Mouse (Mus musculus) heart, adult 9 months (tissue): Measurements from ENCODE around the gene Tlr5.

Source experiments
- DNase-seq, 2 experiments: peaks; one replicate each; pipeline ENCODE4 v3.0.0; 2022; ENCODE audit warnings: low spot score in 2 of 2

Tlr5 gene

GRCm38 (mm10) chr1:182954287-182955046, at the start of gene Tlr5:
Tlr5 (plus strand) TSS chr1:182954788.
- DNase-seq = peak in 1 of 2 experiments; percentile 43

DNA sequence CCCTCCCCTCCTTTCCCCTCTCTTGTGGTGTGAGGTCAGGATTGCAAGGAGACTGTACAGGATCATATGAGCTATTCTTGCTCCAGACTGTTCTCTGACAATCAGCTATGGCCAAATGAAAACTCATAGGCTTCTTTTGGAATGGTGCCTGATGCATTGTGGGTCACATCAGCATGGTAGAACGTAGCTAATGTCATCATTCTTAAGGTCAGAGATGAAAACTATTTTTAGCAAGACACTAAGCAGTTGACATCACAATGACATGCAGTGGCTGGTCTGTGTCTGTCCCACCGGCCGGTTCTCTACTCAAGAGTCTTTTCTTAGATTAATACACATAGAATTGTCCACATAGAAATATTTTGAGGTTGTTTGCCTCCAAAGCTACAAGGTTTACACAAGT, 48.9 kb upstream of the Tlr5 start:
- no peak for DNase-seq

DNA sequence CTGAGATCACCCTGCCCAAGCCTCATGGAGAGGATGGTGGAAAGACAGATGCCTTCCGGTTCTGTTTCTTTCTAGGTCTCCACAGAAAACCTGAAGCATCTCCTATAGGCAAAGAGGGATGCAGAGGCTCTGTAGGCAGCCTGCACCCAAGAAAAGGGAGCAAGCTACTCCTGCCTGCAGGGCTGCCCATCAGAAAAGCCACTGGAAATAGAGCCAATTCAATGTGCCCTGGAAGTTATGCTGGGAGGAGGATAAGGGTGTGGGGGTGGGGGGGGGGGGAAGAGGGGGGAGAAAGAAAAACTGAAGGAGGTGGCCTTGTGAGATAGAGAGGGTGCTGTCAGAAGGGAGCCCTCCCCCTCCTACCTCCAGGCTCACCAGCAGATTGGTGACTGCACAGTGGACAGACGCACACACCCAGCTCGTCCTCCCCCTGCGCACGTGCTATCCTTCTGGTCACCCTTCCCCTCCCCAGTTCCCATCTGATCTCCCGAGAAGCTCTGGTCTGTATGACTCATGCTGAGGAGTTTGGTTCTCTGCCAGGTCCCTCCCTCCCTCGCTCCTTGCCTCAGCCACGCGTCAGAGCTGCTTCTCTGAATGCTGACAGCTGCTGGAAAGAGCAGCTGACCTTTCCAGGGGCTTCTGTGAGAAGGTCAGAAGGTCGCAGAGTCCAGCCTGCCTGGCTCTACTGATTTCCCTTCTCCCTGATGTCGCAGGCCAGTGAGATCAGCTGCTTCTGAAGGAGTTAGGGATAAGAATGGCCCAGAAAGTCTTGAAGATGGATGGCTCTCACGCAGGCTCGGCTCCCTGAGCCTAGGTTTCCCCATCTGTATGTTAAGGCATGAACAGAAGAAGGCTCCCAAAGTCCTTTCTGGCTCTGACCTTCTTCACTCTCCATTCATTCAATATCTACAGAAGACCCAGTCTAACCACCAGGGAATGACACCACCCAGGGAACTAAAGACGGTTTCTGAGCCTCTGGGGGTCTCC, 46.2 kb upstream of the Tlr5 start:
- peak; percentile 91 to 94 for DNase-seq

DNA sequence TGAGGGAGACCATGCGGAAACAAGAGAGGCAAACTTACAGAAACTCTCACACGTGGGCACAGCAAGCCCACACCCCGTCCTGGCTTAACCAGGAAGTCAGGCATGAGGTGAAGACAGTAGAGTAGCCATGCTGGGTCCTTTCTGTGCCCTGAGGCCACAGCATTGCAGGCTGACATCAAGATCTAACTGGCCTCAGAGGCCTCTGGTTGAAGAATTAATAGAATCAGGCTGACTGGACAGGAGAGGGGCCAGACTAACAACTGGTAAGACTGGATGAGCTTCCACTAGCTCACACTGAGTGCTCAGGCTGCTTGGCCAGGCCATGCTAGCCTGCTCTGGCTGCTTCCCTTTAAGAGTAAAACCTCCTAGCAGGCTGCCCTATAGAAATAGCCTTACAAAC, 45.5 kb upstream of the Tlr5 start:
- DNase-seq = no peak

- no peak for DNase-seq
Observed at GRCm38 (mm10) chr1:182909596-182909995, 45.0 kb upstream of the Tlr5 start.

DNA sequence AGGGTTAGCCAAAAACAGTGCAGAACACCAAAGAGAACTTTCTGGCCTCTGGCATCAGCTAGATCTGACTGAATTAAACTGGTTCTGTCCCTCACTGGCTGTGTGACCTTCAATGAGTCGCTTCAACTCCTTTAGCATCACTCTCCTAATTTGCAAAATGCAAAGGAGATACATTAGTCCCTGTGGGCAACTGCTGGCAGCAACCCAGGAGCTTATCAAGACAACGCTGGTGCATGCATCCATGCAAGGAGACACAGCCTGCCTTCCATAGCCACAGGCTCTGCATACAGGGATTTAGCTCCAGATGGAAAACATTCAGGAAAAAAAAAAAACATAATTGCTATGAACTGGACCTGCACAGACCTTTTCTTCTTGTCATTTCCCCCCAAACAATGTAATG, 42.0 kb upstream of the Tlr5 start:
- DNase-seq = no peak

- DNase-seq = no peak
Observed at GRCm38 (mm10) chr1:182914121-182914908, 40.3 kb upstream of the Tlr5 start.

GRCm38 (mm10) chr1:182916166-182916565, 38.4 kb upstream of the Tlr5 start:
- no peak for DNase-seq

DNA sequence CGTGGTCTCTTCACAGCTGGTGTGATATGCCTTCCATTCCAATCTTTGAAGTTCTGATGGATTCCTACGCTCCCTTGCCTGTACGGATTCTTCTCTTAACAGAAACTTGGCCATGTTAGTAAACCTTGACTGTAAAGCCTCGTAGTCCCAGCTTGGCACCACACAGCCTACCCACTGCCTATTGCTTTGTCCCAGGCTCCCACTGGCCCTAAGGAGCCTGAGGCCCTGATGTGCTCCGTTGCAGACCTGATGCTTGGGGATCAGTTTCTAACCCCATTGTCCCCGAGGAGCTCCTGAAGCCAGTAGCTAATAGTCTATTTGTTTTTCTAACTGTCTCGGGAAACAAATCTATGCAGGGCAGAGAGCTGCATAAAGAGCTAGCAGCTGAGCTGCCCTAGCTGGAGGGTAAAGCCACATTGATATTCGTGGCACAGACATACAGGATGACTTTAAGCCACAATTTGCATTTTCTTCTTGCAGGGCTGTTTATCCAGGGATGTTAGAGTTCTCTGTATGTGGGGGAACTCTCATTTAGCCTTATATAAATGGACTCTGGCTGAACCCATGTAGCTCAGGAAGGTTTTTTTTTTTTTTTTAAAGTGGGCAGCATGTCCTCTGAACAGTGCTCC, 35.8 kb upstream of the Tlr5 start:
- DNase-seq = no peak

GRCm38 (mm10) chr1:182922824-182923223, 31.8 kb upstream of the Tlr5 start:
- DNase-seq = peak in 1 of 2 experiments; percentile 41

DNA sequence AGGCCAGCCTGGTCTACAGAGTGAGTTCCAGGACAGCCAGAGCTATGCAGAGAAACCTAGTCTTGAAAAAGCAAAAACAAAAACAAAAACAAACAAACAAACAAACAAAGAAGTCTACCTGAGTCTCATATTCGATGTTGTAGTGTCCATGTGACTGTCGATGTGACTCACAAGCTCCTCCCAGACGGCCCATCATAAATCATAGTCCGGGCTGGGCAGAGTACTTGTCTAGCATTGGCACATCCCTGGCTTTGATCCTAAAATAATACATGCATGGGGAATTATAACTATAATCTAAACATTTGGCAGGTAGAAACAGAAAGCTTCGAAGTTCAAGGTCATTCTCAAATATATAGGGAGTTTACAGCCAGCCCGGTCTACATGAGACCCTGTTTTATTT, 28.1 kb upstream of the Tlr5 start:
- DNase-seq = no peak

DNA sequence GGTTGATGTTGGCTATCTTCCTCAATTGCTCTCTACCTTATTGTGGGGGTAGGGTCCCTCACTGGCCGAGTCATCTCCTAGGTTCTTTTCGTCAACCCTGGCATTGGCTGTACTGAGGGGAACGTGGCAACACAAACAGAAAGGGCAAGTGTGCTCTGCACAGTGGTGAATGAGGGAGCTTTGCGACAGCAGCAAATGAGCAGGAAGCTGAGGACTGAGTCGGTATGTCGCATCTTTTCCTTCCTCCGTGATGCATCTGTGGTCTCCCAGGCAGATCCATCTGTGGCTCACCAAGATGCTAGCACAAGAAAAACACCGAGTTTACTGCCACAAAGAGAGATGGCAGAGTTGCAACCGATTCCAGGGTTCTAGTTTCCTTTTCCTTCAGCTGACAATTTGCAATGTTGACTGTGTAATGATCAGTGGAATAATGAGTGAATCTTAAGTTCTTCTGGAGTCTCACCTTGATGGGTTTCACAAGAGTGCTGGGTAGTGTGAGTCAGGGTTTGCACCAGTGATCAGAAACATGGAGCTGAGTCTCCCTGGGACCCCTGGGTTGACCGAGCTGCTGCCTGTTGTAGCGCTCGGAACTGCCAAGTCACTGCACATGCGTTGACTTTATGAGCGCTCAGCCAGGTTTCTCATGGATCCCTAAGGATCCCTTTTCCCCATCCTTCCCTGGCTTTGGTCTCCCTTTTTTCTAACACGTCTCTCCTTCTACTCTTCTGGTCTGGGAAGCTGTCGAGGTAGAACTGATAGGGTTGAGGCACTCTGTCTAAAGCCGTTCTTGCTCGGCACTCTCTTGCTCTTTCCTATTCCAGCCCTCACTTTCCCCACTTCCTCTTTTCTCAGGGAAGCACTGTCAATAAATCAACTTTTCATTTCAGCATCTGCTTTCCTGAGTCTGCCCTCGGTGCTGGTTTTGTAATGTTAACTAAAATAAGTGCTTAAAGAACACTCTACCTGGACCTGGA, 26.4 kb upstream of the Tlr5 start:
- DNase-seq = no peak

- DNase-seq = no peak
Observed at GRCm38 (mm10) chr1:182935469-182935868, 19.1 kb upstream of the Tlr5 start.

DNA sequence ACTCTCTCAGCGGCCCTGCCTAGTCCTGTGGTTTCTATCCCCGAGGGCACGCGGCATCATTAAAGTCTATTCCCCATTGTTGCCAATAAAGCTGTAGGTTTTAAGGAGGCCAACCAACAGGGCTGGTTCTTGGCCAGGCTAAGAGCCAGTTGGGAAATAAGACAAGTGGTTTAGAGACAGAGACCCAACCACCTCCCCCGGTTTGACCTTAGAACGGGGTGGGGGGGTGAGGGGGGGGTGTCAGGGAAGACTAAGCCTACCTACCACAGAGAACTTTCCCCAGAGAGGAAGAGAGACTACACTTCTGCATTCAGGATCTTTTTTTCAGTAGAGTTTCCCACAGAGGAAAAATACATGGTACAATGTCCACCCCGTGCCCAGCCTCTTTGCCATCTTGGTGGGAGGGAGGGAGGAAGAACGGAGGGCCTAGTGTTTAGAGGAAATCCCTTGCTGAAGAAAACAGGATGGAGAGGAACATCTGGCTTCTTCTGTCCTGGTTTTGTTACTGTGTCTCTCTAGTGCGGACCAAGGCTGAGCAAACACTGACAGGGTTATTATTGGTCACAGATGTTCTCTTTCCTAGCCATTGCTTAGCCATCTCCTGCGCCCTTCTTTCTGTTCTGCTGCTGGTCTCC, 17.0 kb upstream of the Tlr5 start:
- peak in 1 of 2 experiments; percentile 43 for DNase-seq

- no peak for DNase-seq
Observed at GRCm38 (mm10) chr1:182941921-182942320, 12.7 kb upstream of the Tlr5 start.

DNA sequence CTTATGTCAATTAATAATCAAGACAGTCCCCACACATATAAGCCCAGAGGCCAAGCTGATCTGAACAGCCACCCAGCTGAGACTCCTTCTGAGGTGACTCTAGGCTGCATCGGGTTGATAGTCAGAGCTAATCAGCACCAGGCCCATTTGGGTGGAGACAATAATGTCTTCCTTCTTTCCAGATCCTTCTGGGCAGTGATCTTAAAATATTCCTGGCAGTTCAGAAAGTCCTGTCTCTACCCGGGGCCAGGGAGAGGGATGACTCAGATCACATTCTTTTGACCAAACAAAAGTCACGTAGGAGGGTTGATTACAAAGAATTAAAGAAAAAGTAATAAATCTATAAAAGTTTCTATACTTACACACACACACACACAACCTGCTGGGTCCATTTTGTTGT, 10.7 kb upstream of the Tlr5 start:
- DNase-seq = no peak

DNA sequence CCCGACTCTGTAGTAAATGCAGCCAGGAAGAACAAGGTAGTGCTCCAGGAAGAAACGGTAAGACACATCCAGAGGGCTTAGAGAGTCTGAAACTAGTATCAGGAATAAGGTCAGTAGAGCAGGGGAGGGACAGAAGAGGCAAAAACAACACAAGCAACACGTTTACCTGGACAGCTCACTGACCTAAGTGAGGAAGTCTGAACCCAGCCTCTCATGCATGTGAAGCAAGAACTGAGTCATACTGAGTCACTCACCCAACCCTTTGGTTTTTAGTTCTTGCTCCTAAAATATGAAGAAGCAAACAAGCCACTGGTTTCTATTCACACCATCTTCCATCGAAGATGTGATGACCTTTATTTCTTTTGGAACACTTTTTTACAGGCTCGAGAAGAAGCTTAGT, 9.9 kb upstream of the Tlr5 start:
- DNase-seq = no peak

- no peak for DNase-seq
Observed at GRCm38 (mm10) chr1:182945561-182945960, 9.0 kb upstream of the Tlr5 start.

- peak; percentile 47 to 51 for DNase-seq
Observed at GRCm38 (mm10) chr1:182951298-182951697, 3.3 kb upstream of the Tlr5 start.

GRCm38 (mm10) chr1:182953165-182953564, 1.4 kb upstream of the Tlr5 start:
- DNase-seq = no peak
